Mouse (Mus musculus): ENCODE measurements at regions not wholly inside any gene's neighbourhood (a gene's known extent, or its start where the extent isn't known, plus 50 kb on each side); places are given as distances from the start of the nearest gene placed in this dataset.
"Not testable (repeated sequence)": the region's sequence is repeated elsewhere in the genome, so short reads cannot be mapped to it uniquely, and the experiment has no call there.

GRCm38 (mm10) chr8:71026424-71026890 lies 120.7 kb downstream of the Map1s start:
- not testable (repeated sequence) for H3K27me3 ChIP-seq (ENCODE audit: control insufficient read depth, insufficient read depth, low read length); H3K4me1 ChIP-seq (ENCODE audit: control insufficient read depth, insufficient read depth, low read length); H3K36me3 ChIP-seq (ENCODE audit: control insufficient read depth, insufficient read depth, low read length); H3K9ac ChIP-seq (replicated peaks; ENCODE audit: low read depth, low read length); H3K4me3 ChIP-seq (ENCODE audit: low read depth, low read length); H3K27ac ChIP-seq (ENCODE audit: low read depth, low read length); H3K9me3 ChIP-seq (ENCODE audit: control insufficient read depth, low read length)
- H3K4me2 ChIP-seq (ENCODE audit: low read depth, low read length): peak overlapping the region; percentile 9; the same call in 1 of the 2 replicates
- 7% methylated on average over 17 of the region's 17 CpGs for WGBS
- ATAC-seq (ENCODE audit: low read depth): peak; percentile 84

GRCm38 (mm10) chr8:71028564-71028963 lies 122.8 kb downstream of the Map1s start:
- not testable (repeated sequence) for H3K9me3 ChIP-seq (ENCODE audit: control insufficient read depth, low read length); H3K4me1 ChIP-seq (ENCODE audit: control insufficient read depth, insufficient read depth, low read length); H3K36me3 ChIP-seq (ENCODE audit: control insufficient read depth, insufficient read depth, low read length); ATAC-seq (ENCODE audit: low read depth); H3K4me2 ChIP-seq (ENCODE audit: low read depth, low read length); H3K27me3 ChIP-seq (ENCODE audit: control insufficient read depth, insufficient read depth, low read length); H3K4me3 ChIP-seq (ENCODE audit: low read depth, low read length); H3K27ac ChIP-seq (ENCODE audit: low read depth, low read length); H3K9ac ChIP-seq (replicated peaks; ENCODE audit: low read depth, low read length)
- 86% methylated on average over 2 of the region's 2 CpGs for WGBS
